Mouse (Mus musculus): ENCODE measurements at regions not wholly inside any gene's neighbourhood (a gene's known extent, or its start where the extent isn't known, plus 50 kb on each side); places are given as distances from the start of the nearest gene placed in this dataset.

- ATAC-seq (ENCODE audit: low read depth) = 0 out of 2 replicates have a peak, but pooled peaks have one; percentile 16
- H3K4me3 ChIP-seq (ENCODE audit: low read depth, low read length) = no peak overlapping the region
- no peak overlapping the region for H3K27ac ChIP-seq (ENCODE audit: low read length)
Measured at GRCm38 (mm10) chr14:25108701-25109290, 350.2 kb upstream of the Zmiz1 start.

GRCm38 (mm10) chr14:25109691-25110090 lies 349.3 kb upstream of the Zmiz1 start:
- no peak for ATAC-seq (ENCODE audit: low read depth)
- Histone ChIP-seq H3K36me3 (ENCODE audit: control insufficient read depth, insufficient read depth) (no peaks in the 10 kb centered on the region), H3K27me3 (ENCODE audit: control insufficient read depth, insufficient read depth, low read depth, low read length) (no peaks in the 10 kb centered on the region), H3K4me3 (ENCODE audit: low read depth, low read length) (no peak overlapping the region), H3K27ac (ENCODE audit: low read length) (no peak overlapping the region), H3K9ac (ENCODE audit: low read depth, low read length) (no peak overlapping the region), H3K4me2 (ENCODE audit: low read depth, low read length) (no peak overlapping the region), H3K4me1 (ENCODE audit: control insufficient read depth, low read depth, low read length) (no peaks in the 10 kb centered on the region), H3K9me3 (replicated peaks; ENCODE audit: control insufficient read depth, low read length) (no peaks in the 10 kb centered on the region)
- 10% methylated on average over 1 of the region's 1 CpGs for WGBS (ENCODE audit: insufficient replicate concordance)

More at GRCm38 (mm10) chr14:25108701-25109290, 350.2 kb upstream of the Zmiz1 start:
- no peak overlapping the region for H3K9ac ChIP-seq (ENCODE audit: low read depth, low read length)
- no peaks in the 10 kb centered on the region for H3K9me3 ChIP-seq (replicated peaks; ENCODE audit: control insufficient read depth, low read length)
- no peaks in the 10 kb centered on the region for H3K27me3 ChIP-seq (ENCODE audit: control insufficient read depth, insufficient read depth, low read depth, low read length)
- H3K4me2 ChIP-seq (ENCODE audit: low read depth, low read length) = no peak overlapping the region
- WGBS (ENCODE audit: insufficient replicate concordance) = 11% methylated on average over 8 of the region's 8 CpGs
- H3K36me3 ChIP-seq (ENCODE audit: control insufficient read depth, insufficient read depth) = no peaks in the 10 kb centered on the region
- H3K4me1 ChIP-seq (ENCODE audit: control insufficient read depth, low read depth, low read length) = no peaks in the 10 kb centered on the region

- no peak for ATAC-seq (ENCODE audit: low read depth)
- Histone ChIP-seq H3K36me3 (ENCODE audit: control insufficient read depth, insufficient read depth) (no peaks in the 10 kb centered on the region), H3K27ac (ENCODE audit: low read length) (no peak overlapping the region), H3K27me3 (ENCODE audit: control insufficient read depth, insufficient read depth, low read depth, low read length) (no peaks in the 10 kb centered on the region), H3K4me3 (ENCODE audit: low read depth, low read length) (no peak overlapping the region), H3K4me2 (ENCODE audit: low read depth, low read length) (no peak overlapping the region), H3K9ac (ENCODE audit: low read depth, low read length) (no peak overlapping the region), H3K4me1 (ENCODE audit: control insufficient read depth, low read depth, low read length) (no peaks in the 10 kb centered on the region), H3K9me3 (replicated peaks; ENCODE audit: control insufficient read depth, low read length) (no peaks in the 10 kb centered on the region)
- WGBS (ENCODE audit: insufficient replicate concordance) = 39% methylated on average over 10 of the region's 10 CpGs
Measured at GRCm38 (mm10) chr14:25112832-25113231, 346.2 kb upstream of the Zmiz1 start.

- ATAC-seq (ENCODE audit: low read depth) = no peak
- 44% methylated on average over 2 of the region's 2 CpGs for WGBS (ENCODE audit: insufficient replicate concordance)
- Histone ChIP-seq H3K4me1 (ENCODE audit: control insufficient read depth, low read depth, low read length) (no peaks in the 10 kb centered on the region), H3K27ac (ENCODE audit: low read length) (no peak overlapping the region), H3K9ac (ENCODE audit: low read depth, low read length) (no peak overlapping the region), H3K36me3 (ENCODE audit: control insufficient read depth, insufficient read depth) (no peaks in the 10 kb centered on the region), H3K9me3 (replicated peaks; ENCODE audit: control insufficient read depth, low read length) (no peaks in the 10 kb centered on the region), H3K4me3 (ENCODE audit: low read depth, low read length) (no peak overlapping the region), H3K4me2 (ENCODE audit: low read depth, low read length) (no peak overlapping the region), H3K27me3 (ENCODE audit: control insufficient read depth, insufficient read depth, low read depth, low read length) (no peaks in the 10 kb centered on the region)
Measured at GRCm38 (mm10) chr14:25113326-25113725, 345.7 kb upstream of the Zmiz1 start.

- H3K9ac ChIP-seq (ENCODE audit: low read depth, low read length) = no peak overlapping the region
- 30% methylated on average over 4 of the region's 4 CpGs for WGBS (ENCODE audit: insufficient replicate concordance)
- no peak for ATAC-seq (ENCODE audit: low read depth)
Measured at GRCm38 (mm10) chr14:25116424-25116823, 342.6 kb upstream of the Zmiz1 start.

GRCm38 (mm10) chr14:25119999-25120398 lies 339.0 kb upstream of the Zmiz1 start:
- H3K9me3 ChIP-seq (replicated peaks; ENCODE audit: control insufficient read depth, low read length) = no peaks in the 10 kb centered on the region
- no peak overlapping the region for H3K4me3 ChIP-seq (ENCODE audit: low read depth, low read length)
- H3K27me3 ChIP-seq (ENCODE audit: control insufficient read depth, insufficient read depth, low read depth, low read length) = no peaks in the 10 kb centered on the region
- H3K4me1 ChIP-seq (ENCODE audit: control insufficient read depth, low read depth, low read length) = no peaks in the 10 kb centered on the region
- H3K27ac ChIP-seq (ENCODE audit: low read length) = no peak overlapping the region
- H3K9ac ChIP-seq (ENCODE audit: low read depth, low read length) = no peak overlapping the region
- H3K36me3 ChIP-seq (ENCODE audit: control insufficient read depth, insufficient read depth) = no peaks in the 10 kb centered on the region
- no peak for ATAC-seq (ENCODE audit: low read depth)
- H3K4me2 ChIP-seq (ENCODE audit: low read depth, low read length) = no peak overlapping the region
- 59% methylated on average over 4 of the region's 4 CpGs for WGBS (ENCODE audit: insufficient replicate concordance)

More at GRCm38 (mm10) chr14:25116424-25116823, 342.6 kb upstream of the Zmiz1 start:
- H3K27ac ChIP-seq (ENCODE audit: low read length) = no peak overlapping the region
- no peaks in the 10 kb centered on the region for H3K9me3 ChIP-seq (replicated peaks; ENCODE audit: control insufficient read depth, low read length)
- H3K4me1 ChIP-seq (ENCODE audit: control insufficient read depth, low read depth, low read length) = no peaks in the 10 kb centered on the region
- no peak overlapping the region for H3K4me3 ChIP-seq (ENCODE audit: low read depth, low read length)
- no peaks in the 10 kb centered on the region for H3K36me3 ChIP-seq (ENCODE audit: control insufficient read depth, insufficient read depth)
- H3K4me2 ChIP-seq (ENCODE audit: low read depth, low read length) = no peak overlapping the region
- no peaks in the 10 kb centered on the region for H3K27me3 ChIP-seq (ENCODE audit: control insufficient read depth, insufficient read depth, low read depth, low read length)

GRCm38 (mm10) chr14:25120506-25120905 lies 338.5 kb upstream of the Zmiz1 start:
- 48% methylated on average over 8 of the region's 8 CpGs for WGBS (ENCODE audit: insufficient replicate concordance)
- Histone ChIP-seq H3K4me2 (ENCODE audit: low read depth, low read length) (no peak overlapping the region), H3K27ac (ENCODE audit: low read length) (no peak overlapping the region), H3K9me3 (replicated peaks; ENCODE audit: control insufficient read depth, low read length) (no peaks in the 10 kb centered on the region), H3K36me3 (ENCODE audit: control insufficient read depth, insufficient read depth) (no peaks in the 10 kb centered on the region), H3K9ac (ENCODE audit: low read depth, low read length) (no peak overlapping the region), H3K4me1 (ENCODE audit: control insufficient read depth, low read depth, low read length) (no peaks in the 10 kb centered on the region), H3K4me3 (ENCODE audit: low read depth, low read length) (no peak overlapping the region), H3K27me3 (ENCODE audit: control insufficient read depth, insufficient read depth, low read depth, low read length) (no peaks in the 10 kb centered on the region)
- no peak for ATAC-seq (ENCODE audit: low read depth)

- Histone ChIP-seq H3K4me3 (ENCODE audit: low read depth, low read length) (no peak overlapping the region), H3K36me3 (ENCODE audit: control insufficient read depth, insufficient read depth) (no peaks in the 10 kb centered on the region), H3K9me3 (replicated peaks; ENCODE audit: control insufficient read depth, low read length) (no peaks in the 10 kb centered on the region), H3K27me3 (ENCODE audit: control insufficient read depth, insufficient read depth, low read depth, low read length) (no peaks in the 10 kb centered on the region), H3K9ac (ENCODE audit: low read depth, low read length) (no peak overlapping the region), H3K27ac (ENCODE audit: low read length) (no peak overlapping the region), H3K4me2 (ENCODE audit: low read depth, low read length) (no peak overlapping the region), H3K4me1 (ENCODE audit: control insufficient read depth, low read depth, low read length) (no peaks in the 10 kb centered on the region)
- ATAC-seq (ENCODE audit: low read depth) = no peak
- WGBS (ENCODE audit: insufficient replicate concordance) = 68% methylated on average over 13 of the region's 13 CpGs
Measured at GRCm38 (mm10) chr14:25122971-25123535, 335.9 kb upstream of the Zmiz1 start.

GRCm38 (mm10) chr14:25123541-25124337 lies 335.2 kb upstream of the Zmiz1 start:
- Histone ChIP-seq H3K9ac (ENCODE audit: low read depth, low read length) (no peak overlapping the region), H3K9me3 (replicated peaks; ENCODE audit: control insufficient read depth, low read length) (no peaks in the 10 kb centered on the region), H3K4me1 (ENCODE audit: control insufficient read depth, low read depth, low read length) (no peaks in the 10 kb centered on the region), H3K27me3 (ENCODE audit: control insufficient read depth, insufficient read depth, low read depth, low read length) (no peaks in the 10 kb centered on the region), H3K4me2 (ENCODE audit: low read depth, low read length) (no peak overlapping the region), H3K36me3 (ENCODE audit: control insufficient read depth, insufficient read depth) (no peaks in the 10 kb centered on the region), H3K27ac (ENCODE audit: low read length) (no peak overlapping the region), H3K4me3 (ENCODE audit: low read depth, low read length) (no peak overlapping the region)
- no peak for ATAC-seq (ENCODE audit: low read depth)
- 61% methylated on average over 18 of the region's 18 CpGs for WGBS (ENCODE audit: insufficient replicate concordance)
